Mouse (Mus musculus): ENCODE results near the gene Slc4a7.
"Not testable (repeated sequence)": the region's sequence is repeated elsewhere in the genome, so short reads cannot be mapped to it uniquely, and the experiment has no call there.

Slc4a7 gene

DNA sequence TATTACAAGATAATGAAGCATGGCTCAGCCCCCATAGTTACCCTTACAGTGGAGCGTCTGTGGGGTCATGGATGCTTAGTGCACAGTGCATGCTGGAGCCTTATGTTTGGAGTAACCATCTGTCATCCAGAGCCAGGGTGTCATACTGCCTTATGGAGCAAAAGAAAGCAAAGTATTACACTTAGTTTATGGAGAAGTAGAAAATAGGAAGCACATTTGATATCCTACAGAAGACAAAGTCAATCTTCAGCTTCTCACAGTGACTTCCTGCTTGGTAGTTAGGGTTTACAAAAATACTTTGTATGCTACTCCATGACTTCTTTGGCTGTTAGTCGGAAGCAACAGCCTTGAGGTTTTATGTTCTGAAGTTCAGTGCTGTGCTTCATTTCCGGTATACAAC, 98.7 kb downstream of the Slc4a7 start:
- DNase-seq: no peak

DNA sequence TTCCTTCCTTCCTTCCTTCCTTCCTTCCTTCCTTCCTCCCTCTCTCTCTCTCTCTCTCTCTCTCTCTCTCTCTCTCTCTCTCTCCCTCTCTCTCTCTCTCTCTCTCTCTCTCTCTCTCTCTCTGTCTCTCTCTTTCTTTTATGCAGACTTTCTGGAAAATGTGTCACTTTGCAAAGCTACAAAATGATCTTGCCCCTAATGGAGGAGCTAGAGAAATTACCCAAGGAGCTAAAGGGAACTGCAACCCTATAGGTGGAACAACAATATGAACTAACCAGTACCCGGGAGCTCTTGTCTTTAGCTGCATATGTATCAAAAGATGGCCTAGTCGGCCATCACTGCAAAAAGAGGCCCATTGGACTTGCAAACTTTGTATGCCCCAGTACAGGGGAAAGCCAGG, 101.0 kb downstream of the Slc4a7 start, which contains the start of gene Nek10:
TSS of gene Nek10 (plus strand) at position 301 of the 400 bp plus-strand sequence.
- not testable (repeated sequence) for DNase-seq

DNA sequence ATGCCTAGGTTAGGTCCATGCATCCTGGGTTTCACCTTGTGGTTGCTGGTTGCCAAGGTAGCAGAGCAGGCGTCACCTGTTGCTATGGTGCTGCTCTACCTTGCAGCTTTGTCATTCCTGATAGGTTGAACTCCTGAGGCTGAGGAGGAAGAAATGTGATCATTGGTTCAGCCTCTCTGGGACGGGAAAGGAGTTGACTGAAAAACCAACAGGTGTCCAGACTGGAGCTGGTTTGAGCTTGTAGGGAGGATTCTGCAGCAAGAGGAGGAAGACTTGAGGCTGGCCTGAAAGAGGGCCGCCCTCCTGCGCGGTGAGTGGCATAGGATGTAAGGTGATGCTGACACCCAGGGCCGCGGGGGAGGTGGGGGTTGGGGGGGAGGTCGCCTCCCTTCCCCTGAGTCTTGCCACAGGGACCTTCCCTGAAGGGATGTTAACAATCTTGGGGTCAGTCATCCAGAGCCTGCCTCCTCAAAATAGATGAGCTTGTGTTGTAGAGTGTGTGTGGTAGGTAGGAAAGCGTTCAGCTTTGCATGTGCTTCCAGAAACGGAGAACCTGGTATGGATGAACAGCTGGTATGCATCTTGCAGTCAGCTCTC, 101.9 kb downstream of the Slc4a7 start:
- DNase-seq: no peak

DNA sequence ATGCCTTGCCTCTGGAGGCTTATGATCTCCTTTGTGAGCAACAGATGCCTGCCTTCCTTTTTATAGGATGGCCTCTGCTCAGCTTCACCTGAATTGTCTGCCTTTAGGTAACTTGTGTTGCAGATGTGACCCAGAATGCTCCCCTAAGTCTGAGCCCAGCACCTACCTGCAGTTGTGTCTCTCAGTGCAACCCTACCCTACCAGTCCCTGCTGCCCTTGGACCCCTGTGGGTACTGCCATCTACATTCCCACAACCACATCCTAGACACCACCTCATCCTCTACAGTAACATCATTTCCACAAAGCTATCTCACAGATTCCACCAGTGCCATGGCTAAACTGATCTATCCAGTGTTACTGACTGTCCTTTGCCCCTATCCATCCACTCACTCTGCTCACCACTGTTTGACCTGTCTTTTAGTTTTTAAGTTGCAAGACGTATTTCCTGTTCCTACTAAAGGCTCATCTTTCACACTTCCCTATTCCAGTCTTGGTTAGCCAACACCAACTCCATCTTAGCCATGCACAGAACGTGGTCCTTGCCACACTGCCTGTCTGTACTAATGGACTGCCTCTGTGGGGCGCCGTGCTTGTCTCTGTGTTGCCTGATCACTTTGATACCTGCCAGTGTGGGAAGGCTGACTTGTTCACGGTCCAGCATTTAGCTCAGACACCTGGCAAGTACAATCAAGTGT, 102.6 kb downstream of the Slc4a7 start:
- DNase-seq: no peak

DNA sequence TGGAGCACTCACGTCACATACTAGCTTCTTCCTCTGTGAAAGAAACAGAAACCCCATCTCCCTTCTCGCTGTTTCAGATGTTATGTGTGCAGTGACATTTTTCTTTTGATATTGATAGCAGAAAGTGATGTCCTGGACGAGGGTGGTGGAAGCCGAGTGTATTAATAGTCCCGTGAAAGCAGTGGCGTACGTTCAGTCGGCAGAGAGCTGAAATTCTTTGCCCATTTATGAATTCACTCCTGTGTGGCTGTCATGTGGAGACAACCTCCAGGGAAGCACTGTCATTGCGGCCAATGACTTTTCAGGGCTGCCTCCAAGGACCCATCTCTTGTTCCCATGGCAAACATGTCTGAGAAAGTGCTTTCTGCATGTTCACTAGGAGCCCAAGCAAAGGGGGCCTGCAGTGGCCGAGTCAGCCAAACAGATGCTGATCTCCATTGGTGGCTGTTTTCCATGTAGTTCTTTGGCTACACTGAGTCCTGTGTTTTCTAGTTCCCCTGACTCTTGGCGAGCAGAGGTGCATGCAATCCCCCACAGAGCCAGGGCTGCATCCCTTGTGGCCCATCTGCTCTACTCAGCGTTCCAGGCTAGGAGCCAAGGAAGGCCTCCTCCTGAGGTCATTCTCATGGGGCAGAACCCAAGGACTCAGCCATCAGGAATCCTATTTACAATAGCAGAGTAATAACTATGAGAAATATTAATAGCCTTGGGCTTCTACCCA, 130.6 kb downstream of the Slc4a7 start:
- DNase-seq: no peak

DNA sequence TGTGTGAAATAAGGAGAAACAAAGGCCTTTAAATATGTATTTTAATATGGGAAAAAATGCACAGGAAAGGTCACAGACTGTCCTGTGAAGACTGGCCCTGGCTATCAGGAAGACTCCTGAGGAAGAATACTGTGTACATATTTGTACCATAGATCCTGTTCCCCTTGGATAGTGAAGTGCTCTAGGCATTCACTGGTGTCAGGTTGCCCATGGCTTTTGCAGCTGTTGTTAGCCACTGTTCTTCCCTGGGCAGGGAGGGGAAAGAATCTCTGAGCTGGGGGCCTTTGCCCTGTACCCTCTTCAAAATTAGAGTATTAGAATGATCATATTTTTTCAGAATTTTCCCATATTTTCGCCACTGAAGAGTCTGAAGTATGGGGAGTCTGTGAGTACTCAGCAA, 131.4 kb downstream of the Slc4a7 start:
- no peak for DNase-seq

DNA sequence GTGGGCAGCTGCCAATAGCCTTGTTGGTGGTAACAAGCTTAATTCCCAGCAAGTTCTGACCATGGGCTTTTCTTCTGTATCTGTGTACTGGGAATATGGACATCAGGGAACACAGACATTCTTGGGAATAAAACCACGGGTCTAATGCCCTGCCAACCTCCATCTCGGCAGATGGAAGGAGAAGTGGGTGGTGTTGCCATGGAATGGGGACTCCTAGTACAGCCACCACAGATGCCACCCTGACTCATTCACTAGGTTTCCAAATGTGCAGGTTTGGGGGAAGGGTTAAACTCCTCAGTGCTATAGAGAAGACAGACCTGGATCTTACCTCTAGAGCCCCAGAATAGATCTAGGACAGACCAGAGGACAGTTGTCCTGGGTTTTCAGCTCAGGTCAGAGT, 132.2 kb downstream of the Slc4a7 start:
- no peak for DNase-seq

DNA sequence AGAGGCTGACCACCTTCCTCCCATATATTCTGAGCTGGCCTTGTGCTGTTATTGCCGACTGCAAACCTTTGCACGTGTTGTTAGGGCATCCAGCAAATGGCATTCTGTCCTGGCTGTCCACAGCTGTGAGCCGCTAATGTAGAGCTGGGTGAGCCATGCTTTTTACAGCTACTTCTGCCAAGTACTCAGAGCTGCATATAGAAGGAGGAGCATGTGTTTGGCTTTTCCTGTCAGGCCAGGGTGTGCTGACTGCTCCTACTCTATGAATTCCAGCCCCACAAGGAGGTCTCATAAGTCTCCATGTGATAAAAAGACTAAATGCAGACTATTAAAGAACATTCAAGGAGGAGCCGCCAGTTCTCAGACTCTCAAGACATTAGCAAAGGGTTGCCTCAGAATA, 135.5 kb downstream of the Slc4a7 start:
- no peak for DNase-seq

DNA sequence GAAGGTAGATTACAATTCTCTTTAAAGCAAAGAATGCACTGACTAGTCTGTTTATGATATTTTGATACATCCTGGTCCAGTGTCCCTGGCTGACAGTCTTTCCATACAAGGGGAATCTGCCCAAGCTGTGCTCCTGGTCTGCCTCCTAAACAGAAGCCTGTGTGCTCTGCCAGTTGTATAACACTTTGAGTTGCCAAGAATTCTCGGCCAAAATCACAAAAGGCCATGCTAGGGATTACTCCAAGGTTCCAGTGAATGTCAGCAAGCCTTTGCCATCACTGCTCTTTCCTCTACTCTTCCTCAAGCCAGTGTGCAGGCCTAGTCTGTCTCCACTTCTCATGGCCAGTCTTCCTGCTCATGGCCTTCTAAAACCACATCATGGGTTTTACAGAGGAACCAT, 136.0 kb downstream of the Slc4a7 start:
- no peak for DNase-seq

DNA sequence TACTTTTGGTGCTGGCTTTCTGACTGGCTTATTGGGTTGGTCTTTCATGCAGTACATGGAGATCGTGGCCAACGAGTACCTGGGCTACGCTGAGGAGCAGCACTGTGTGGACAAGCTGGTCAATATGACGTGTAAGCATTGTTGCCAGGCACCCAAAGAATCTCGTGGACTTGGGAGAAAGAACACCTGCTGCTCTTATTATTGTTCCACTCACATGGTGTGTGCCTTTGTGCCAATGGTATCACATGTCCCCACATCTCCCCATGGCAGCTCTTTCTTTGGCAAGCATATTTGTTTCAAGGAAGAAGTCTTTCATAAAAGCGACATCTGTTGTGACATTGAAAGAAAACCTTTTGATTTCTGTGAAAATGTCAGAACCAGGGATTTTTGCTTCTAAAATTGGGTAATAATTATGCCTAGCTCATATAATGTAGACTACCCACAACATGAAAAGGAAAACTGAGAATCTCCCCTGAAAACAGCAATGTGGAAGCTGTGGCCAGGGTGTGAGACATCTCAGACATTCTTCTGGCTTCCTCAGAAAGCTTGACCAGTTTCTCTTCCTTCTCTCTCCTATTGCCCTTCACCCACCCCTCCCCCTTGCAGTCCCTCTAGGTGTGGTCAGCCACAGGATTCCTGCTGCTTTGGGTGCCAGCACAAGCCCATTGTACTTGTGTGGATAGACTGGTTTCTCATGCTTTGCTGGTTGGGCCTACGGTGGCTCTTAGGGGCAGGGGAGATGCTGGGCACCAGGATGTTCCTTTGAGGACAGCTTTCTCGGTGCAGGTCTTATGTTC, 140.9 kb downstream of the Slc4a7 start:
- no peak for DNase-seq

Measured in thymus, adult 18-20 months (tissue).